Mouse (Mus musculus): ENCODE data around the gene Zfp90. TPM values are rescaled to one million over a fixed set of nuclear protein-coding genes. Genes with fewer than 3 reads are reported as not detected.

The Zfp90 gene
- polyA plus RNA-seq (2017; shearing (Covaris generic)) = 3.9 TPM

DNA sequence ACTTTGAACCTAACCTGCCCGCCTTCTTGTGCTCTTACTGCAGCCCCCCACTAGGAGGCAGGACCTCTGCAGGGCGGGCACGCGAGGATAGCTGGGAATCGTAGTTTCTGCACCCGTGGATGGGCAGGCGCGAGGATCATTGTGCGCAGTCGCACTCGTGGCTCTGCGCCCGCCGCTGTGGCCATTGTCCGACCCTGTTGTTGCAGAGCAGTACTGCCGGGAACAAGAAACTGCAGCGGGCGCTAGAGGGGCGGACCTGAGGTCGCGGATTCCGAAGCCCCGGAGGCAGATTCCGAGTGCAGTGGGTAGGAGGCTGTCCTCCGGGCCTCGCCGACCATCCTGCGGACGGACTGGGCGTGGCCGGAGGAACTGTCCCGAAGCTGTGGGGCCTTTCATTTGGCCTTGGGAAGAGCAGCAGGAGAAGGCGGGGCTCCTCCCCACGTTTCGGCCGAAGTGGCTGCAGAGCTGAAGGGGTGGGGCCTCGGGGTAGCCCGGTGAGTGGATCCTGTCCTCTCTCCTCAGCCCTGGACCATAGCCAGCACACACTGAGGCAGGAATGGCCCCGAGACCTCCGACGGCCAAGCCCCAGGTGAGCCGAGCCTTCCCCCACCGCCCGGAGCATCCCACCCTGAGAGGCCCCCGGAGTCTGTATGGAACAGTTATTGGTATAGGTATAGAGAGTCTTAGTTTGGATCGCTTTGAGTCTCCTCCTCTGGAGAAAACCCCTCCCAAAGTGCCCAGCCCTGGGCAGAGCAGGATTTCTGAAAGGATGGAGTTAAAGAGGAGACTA, at the start of gene Zfp90:
Gene Zfp90, plus strand, starts transcription at position 146 of the 790 bp plus-strand sequence.

Other genes with a start within 250 kb of the Zfp90 start
- gene Slc7a6, start 246.5 kb upstream of the Zfp90 start, polyA plus RNA-seq (2017; shearing (Covaris generic)) = 46.4 TPM
- gene Slc7a6os, start 204.4 kb upstream of the Zfp90 start, polyA plus RNA-seq (2017; shearing (Covaris generic)) = 86.3 TPM
- gene Prmt7, start 204.4 kb upstream of the Zfp90 start, polyA plus RNA-seq (2017; shearing (Covaris generic)) = 48.1 TPM
- gene Smpd3, start 77.3 kb upstream of the Zfp90 start, polyA plus RNA-seq (2017; shearing (Covaris generic)) = not detected
- gene 6030452D12Rik, start 85.2 kb downstream of the Zfp90 start, polyA plus RNA-seq (2017; shearing (Covaris generic)) = not detected
- 0.07 TPM for gene Cdh3, start 95.6 kb downstream of the Zfp90 start, polyA plus RNA-seq (2017; shearing (Covaris generic))
- gene Gm10073, start 158.1 kb downstream of the Zfp90 start, polyA plus RNA-seq (2017; shearing (Covaris generic)) = 6.4 TPM
- 0.31 TPM for gene Cdh1, start 188.0 kb downstream of the Zfp90 start, polyA plus RNA-seq (2017; shearing (Covaris generic))